Mouse (Mus musculus): ENCODE measurements around the gene Zkscan17.

DNA sequence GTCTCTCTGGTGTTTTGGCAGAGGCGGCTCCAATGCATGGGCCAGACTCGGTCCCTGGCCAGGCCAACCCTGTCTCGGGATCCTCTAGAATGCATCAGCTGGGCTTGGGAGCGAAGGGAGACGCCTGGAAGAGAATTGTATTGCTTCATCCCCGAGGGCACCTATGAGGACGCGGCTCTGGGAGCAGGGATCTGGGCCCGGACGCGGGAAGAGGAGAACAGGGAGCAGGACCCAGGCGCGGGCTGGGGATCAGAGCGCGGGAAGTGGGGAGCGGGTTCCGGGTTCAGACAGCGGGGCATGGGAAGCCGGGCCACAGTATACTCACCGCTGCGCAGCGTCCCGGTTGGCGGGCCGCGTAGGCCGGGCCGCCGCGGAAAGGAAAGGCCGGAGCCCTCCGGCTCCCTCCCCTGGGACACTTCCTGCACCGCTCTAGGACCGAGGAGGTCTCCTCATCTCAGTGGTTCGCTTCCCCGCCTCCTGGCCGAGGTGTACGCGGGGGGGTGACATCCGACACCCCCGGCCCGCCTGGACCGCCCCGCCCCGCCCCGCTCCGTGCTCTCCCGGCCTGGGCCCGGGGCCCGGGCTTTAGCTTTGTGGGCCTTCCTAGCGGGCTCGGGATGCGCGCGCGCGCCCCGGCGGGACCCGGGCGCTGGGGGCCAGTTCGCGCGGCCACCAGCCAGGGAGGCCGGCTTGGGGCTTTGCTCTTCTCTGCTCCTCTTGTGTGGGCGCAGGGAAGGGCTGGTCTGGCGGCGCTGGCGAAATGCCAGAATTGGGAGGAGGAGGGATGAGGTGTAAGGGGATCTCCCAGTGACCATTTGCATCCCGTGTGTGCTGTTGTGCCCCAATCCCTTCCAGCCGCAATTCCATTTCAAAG is 20.5 kb downstream of the Zkscan17 start:
- TF ChIP-seq EP300 (IDR thresholded peaks at IDR 0.05; ENCODE audit: low read depth) = 0 out of 2 replicates have a peak, but pooled peaks have one; percentile 23
- no peak for TF ChIP-seq CTCF (IDR thresholded peaks at IDR 0.05; ENCODE audit: low read depth)
